Mouse (Mus musculus) lung, embryonic 14.5 days (tissue): Measurements from ENCODE around the gene Haus7. TPM values are rescaled to one million over a fixed set of nuclear protein-coding genes. Genes with fewer than 3 reads are reported as not detected.
A peak's percentile ranks its signal among the peaks of the same experiment; 100 is the strongest.

ENCODE experiments used
- ATAC-seq: fragments of 200-750 bp; cut with Nextera tagmentation; 2 replicates; pipeline ENCODE4 v1.8.0; 2017; ENCODE audit warnings: mild to moderate bottlenecking, moderate TSS enrichment, moderate library complexity; ENCODE audit not compliant: insufficient read depth
- DNase-seq: peaks from one replicate; pipeline ENCODE4 v3.0.0-alpha.2; 2015
- H3K27ac ChIP-seq: fragments of 300-500 bp; sonication (generic); 2 replicates; pipeline ENCODE4 v1.5.1; 2014; ENCODE audit warnings: low read depth, mild to moderate bottlenecking, moderate library complexity
- H3K27me3 ChIP-seq: fragments of 300-500 bp; sonication (generic); 2 replicates; pipeline ENCODE4 v1.6.1; 2014; ENCODE audit warnings: low read length, control low read depth; ENCODE audit not compliant: insufficient read depth
- H3K36me3 ChIP-seq: fragments of 300-500 bp; sonication (generic); 2 replicates; pipeline ENCODE4 v1.6.1; 2014; ENCODE audit warnings: control low read depth; ENCODE audit not compliant: insufficient read depth
- H3K4me1 ChIP-seq: fragments of 300-500 bp; sonication (generic); 2 replicates; pipeline ENCODE4 v1.6.1; 2014; ENCODE audit warnings: antibody characterized with exemption, control low read depth; ENCODE audit not compliant: insufficient read depth
- H3K4me2 ChIP-seq: fragments of 300-500 bp; sonication (generic); 2 replicates; pipeline ENCODE4 v1.6.1; 2014; ENCODE audit warnings: mild to moderate bottlenecking
- H3K4me3 ChIP-seq: fragments of 300-500 bp; sonication (generic); 2 replicates; pipeline ENCODE4 v1.5.1; 2014; ENCODE audit warnings: low read depth, low read length
- H3K9ac ChIP-seq: fragments of 300-500 bp; sonication (generic); 2 replicates; pipeline ENCODE4 v1.6.1; 2014
- H3K9me3 ChIP-seq: fragments of 300-500 bp; sonication (generic); 2 replicates; pipeline ENCODE4 v1.6.1; 2016; ENCODE audit warnings: low read depth, low read length, control low read depth
- CTCF ChIP-seq: IDR thresholded peaks from 2 replicates; pipeline ENCODE4 v1.5.1; 2016; ENCODE audit warnings: antibody characterized with exemption, low read depth
- WGBS: fragments of 180-500 bp; shearing (Covaris S2); extraction: QIAGEN DNeasy Blood & Tissue Kit; methylation state at CpG from one replicate; pipeline ENCODE4 v1.1.7; 2014; 5-methylcytosine and 5-hydroxymethylcytosine counted together
- polyA plus RNA-seq: library from polyadenylated mRNA; unstranded; fragments of >200 nt; fragmentation: Nextera tagmentation; extraction: Ambion mirVana; gene quantifications from 2 replicates; pipeline ENCODE4 v1.2.1, GENCODE M21; 2014

Haus7 gene
- polyA plus RNA-seq, 1 experiment from 2014 or later: 76.3 TPM

DNA sequence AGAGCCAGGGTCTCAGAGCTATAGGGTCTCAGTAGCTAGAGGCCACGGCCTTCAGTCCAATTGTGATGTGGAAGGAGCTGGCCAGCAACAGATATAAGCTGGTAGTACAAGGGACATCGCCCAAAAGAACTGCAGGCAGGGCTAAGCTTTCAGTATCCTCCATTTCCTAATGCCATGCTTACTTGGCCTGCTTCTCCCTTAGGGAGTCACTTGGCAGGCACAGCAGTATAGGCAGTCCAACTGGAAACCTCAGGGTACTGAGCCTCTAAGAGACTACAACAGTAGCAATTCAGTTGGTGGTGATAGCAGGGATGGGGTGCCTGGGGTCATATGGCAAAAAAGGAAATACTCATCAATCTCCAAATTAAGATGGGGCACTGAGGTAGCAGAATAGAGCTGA lies 18.7 kb upstream of the Haus7 start:
- Histone ChIP-seq H3K4me2 (no peak overlapping the region), H3K36me3 (no peaks in the 10 kb centered on the region), H3K27me3 (no peaks in the 10 kb centered on the region), H3K9ac (no peak overlapping the region), H3K27ac (no peak overlapping the region), H3K4me1 (peaks cover 8% of the 10 kb centered on the region), H3K4me3 (no peak overlapping the region), H3K9me3 (no peaks in the 10 kb centered on the region)
- WGBS: 86% methylated on average over 2 of the region's 2 CpGs
- ATAC-seq: no peak
- DNase-seq: no peak
- no peak for TF ChIP-seq CTCF

DNA sequence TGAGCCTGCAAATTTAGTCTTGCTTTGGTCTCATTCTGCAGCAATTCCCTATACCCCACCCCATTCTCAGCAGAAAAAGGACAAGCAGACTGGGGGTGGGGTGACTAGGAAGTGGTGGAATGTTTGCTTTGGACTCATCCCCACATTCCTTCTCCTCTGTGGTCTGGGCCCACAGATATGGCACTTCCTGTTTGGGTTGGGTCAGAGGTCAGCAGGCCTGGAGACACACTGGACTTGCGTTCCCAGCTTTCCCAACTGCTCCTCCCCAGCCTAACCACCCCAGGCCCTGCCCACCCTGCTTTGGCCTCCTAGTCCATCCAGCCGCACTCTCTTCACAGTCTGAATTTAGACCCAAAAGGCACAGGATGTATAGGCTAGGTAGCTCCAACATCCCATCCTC lies 17.8 kb upstream of the Haus7 start:
- ATAC-seq: peak; percentile 77
- DNase-seq: peak; percentile 85
- peaks cover 8% of the 10 kb centered on the region for H3K4me1 ChIP-seq
- H3K4me2 ChIP-seq: no peak overlapping the region
- H3K36me3 ChIP-seq: no peaks in the 10 kb centered on the region
- H3K9ac ChIP-seq: no peak overlapping the region
- no peaks in the 10 kb centered on the region for H3K27me3 ChIP-seq
- TF ChIP-seq CTCF: no peak
- H3K27ac ChIP-seq: peak overlapping the region; percentile 84
- no peak overlapping the region for H3K4me3 ChIP-seq
- WGBS: 30% methylated on average over 2 of the region's 2 CpGs
- no peaks in the 10 kb centered on the region for H3K9me3 ChIP-seq

DNA sequence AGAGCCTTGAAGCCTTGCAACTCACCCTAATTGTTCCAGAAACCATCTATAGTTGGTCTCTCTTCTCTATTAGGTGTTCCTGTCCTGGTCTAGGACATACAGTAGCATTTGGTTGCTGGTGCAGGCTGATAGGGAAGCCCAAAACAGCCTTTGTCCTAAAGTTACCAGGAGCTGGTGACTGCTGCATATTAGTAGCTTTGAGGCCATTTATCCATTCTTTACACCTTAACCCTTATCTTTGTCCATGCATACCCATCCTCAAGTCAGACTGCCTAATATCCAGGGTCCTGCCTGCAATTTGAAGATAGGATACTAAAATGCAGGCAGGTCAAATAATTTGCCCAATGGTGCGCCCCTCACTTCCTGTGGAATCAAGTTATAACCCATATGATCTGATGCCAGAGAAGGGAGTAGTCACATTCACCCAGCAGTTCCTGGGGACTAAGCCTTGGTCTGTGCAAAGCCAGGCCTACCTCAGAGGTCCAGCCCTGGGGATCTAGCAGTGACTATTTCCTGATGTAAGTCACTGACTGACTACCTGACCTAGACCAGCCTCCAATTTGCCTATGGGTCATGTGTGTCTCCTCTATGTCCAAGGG lies 16.9 kb upstream of the Haus7 start:
- WGBS: 85% methylated on average over 1 of the region's 1 CpGs
- Histone ChIP-seq H3K27ac (peak overlapping the region; percentile 84), H3K4me1 (peaks cover 8% of the 10 kb centered on the region), H3K36me3 (no peaks in the 10 kb centered on the region), H3K27me3 (no peaks in the 10 kb centered on the region), H3K4me3 (no peak overlapping the region), H3K9ac (no peak overlapping the region), H3K4me2 (no peak overlapping the region), H3K9me3 (no peaks in the 10 kb centered on the region)
- TF ChIP-seq CTCF: no peak
- no peak for ATAC-seq
- DNase-seq: no peak

DNA sequence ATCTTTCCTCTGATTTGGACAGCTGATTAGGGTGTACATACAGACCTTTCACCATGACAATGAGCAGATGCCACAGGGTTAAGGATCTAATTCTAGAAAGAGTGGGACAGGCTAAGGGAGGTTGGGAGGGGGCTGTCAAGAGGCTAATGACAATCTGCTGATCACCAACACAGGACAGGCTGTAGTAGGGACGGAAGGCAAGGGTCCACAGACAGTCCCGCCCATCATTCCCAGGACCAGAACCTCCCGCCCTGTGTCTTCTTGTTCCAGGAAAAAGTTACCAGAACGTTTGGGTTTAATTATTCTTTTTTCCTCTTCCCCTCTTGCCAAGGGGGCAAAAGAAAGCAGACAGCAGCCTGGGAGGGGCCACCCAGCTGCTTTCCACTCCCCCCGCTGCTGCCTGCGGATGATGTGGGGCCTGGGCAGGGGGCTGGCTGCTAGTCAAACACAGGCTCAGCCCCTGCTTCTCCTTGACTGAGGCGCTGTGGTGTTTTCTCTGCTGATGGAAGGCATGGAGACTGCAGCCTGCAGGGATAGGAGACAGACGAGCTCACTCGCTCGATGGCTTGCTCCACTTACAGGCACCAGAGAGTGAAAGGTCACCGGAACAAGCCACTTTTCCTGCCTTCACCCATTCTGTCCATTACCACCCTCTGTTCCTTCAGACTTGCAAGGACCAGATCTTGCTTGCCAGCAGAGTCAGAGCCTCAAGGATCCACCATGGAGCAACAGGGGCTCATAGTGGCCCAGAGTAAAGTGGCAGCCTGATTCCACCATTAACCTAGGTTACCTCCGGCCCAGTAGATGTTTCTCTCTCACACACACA lies 15.7 kb upstream of the Haus7 start:
- no peak overlapping the region for H3K4me2 ChIP-seq
- H3K27ac ChIP-seq: peak overlapping the region; percentile 86
- no peaks in the 10 kb centered on the region for H3K9me3 ChIP-seq
- no peaks in the 10 kb centered on the region for H3K36me3 ChIP-seq
- 40% methylated on average over 12 of the region's 12 CpGs for WGBS
- H3K27me3 ChIP-seq: no peaks in the 10 kb centered on the region
- no peak for TF ChIP-seq CTCF
- H3K9ac ChIP-seq: no peak overlapping the region
- H3K4me3 ChIP-seq: no peak overlapping the region
- peak; percentile 69 for DNase-seq
- H3K4me1 ChIP-seq: peaks cover 8% of the 10 kb centered on the region
- peak; percentile 73 for ATAC-seq

GRCm38 (mm10) chrX:73471764-73472163 lies 12.9 kb upstream of the Haus7 start:
- Histone ChIP-seq H3K4me1 (peaks cover 8% of the 10 kb centered on the region), H3K4me2 (no peak overlapping the region), H3K27me3 (no peaks in the 10 kb centered on the region), H3K9me3 (no peaks in the 10 kb centered on the region), H3K4me3 (no peak overlapping the region), H3K27ac (no peak overlapping the region), H3K9ac (no peak overlapping the region), H3K36me3 (no peaks in the 10 kb centered on the region)
- no peak for DNase-seq
- 74% methylated on average over 3 of the region's 3 CpGs for WGBS
- no peak for ATAC-seq
- TF ChIP-seq CTCF: no peak

DNA sequence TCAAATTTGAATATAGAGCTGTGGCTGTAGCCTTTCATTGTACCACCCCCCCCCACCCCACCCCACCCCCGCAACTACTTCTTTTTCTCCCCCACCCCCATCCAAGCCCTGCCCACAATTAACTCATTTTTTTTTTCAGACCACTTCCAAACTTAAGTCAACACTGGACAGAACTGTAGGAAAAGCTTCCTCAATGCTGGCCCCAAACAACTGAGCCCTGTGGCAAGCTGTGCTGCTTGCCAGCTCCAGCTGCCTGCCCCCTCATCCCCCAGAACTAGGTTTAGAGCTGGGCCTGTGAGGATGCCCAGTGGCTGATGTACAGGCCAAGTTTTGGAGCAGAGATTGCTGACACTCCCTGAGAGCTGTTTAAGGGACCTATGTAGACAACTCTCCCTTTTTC lies 9.9 kb upstream of the Haus7 start:
- H3K27me3 ChIP-seq: no peaks in the 10 kb centered on the region
- H3K27ac ChIP-seq: peak overlapping the region; percentile 91
- H3K9me3 ChIP-seq: no peaks in the 10 kb centered on the region
- peaks cover 2% of the 10 kb centered on the region; the same call in 1 of the 2 replicates for H3K4me1 ChIP-seq
- no peak overlapping the region for H3K9ac ChIP-seq
- WGBS: 17% methylated on average over 1 of the region's 1 CpGs
- TF ChIP-seq CTCF: no peak
- no peak overlapping the region for H3K4me3 ChIP-seq
- no peaks in the 10 kb centered on the region for H3K36me3 ChIP-seq
- no peak overlapping the region for H3K4me2 ChIP-seq
- DNase-seq (no peak), ATAC-seq (no peak)

DNA sequence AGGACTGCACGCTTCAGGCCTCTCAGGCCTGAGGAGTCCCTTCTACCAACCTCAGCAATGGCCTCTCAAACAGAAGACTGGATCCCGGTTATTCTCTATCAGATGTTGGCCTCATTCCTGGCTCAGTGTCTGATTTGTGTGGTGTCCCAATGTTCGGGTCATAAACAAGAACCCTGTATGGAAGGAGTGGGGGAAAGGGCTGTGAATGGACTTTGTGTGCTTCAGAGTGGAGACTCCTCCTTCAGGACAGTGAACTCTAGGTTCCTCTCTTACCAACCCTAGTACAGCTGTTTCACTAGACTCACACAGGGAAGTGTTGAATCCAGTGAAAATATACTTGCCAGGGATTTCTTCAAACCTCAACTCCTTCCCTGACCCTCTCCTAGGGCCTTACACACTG lies 9.5 kb upstream of the Haus7 start:
- no peak overlapping the region for H3K4me3 ChIP-seq
- WGBS: 53% methylated on average over 3 of the region's 3 CpGs
- peak overlapping the region; percentile 91 for H3K27ac ChIP-seq
- peak; percentile 35 for DNase-seq
- no peak for TF ChIP-seq CTCF
- H3K9ac ChIP-seq: no peak overlapping the region
- peak; percentile 33; the same call in 1 of the 2 replicates for ATAC-seq
- H3K36me3 ChIP-seq: no peaks in the 10 kb centered on the region
- H3K4me2 ChIP-seq: no peak overlapping the region
- H3K4me1 ChIP-seq: no peaks in the 10 kb centered on the region; the same call in 1 of the 2 replicates
- H3K9me3 ChIP-seq: no peaks in the 10 kb centered on the region
- H3K27me3 ChIP-seq: no peaks in the 10 kb centered on the region
